15 mouse cellular contexts compared by ENCODE assay signal in genomic region chr12:76720572-76720971, GRCm38 (mm10). TPM values are rescaled to one million over a fixed set of nuclear protein-coding genes. Genes with fewer than 3 reads are reported as not detected.
DNase-seq lines count a peak whose midpoint lies in the region; ATAC-seq and TF ChIP-seq lines count a peak whose summit lies in the region.
"Had no signal": no experiment of that assay in that cellular context is flagged by ENCODE, and none has a peak within 500 bp of the region (broad histone marks: within the 10 kb centered on the region; RNA-seq: fewer than 3 reads in every experiment).

No protein-coding gene starts in this region.

- H3K27ac ChIP-seq in gastrocnemius, adult 2 months, result peak overlapping the region; percentile 66; the same call in 1 of the 2 replicates
- no peak overlapping the region for H3K27ac ChIP-seq in liver, postnatal 0 days (ENCODE audit: low read depth)
- no peak overlapping the region for H3K27ac ChIP-seq in liver, embryonic 11.5 days (ENCODE audit: low read depth, low read length)
- H3K27ac ChIP-seq: embryonic facial prominence, embryonic 12.5 days; forebrain, embryonic 15.5 days; limb, embryonic 13.5 days had no signal

- DNase-seq in gastrocnemius, adult 2 months, result no peak
- DNase-seq in gastrocnemius, postnatal 25 days, result no peak
- no peak for DNase-seq in liver, postnatal 0 days
- no peak for DNase-seq in liver, embryonic 11.5 days (ENCODE audit: low spot score)
- peak; percentile 33 for DNase-seq in NIH3T3 (ENCODE audit: low read depth)
- DNase-seq in naive thymus-derived CD4-positive, alpha-beta T cell, adult 2 months (ENCODE audit: low read depth), result peak; percentile 35
- DNase-seq: kidney, postnatal 14 days; layer of hippocampus, postnatal 36 days; lung, postnatal 4 days; thymus, postnatal 4 days had no signal

- TF ChIP-seq EP300 in liver, postnatal 0 days (IDR thresholded peaks at IDR 0.05; ENCODE audit: low read depth), result no peak

- no peaks in the 10 kb centered on the region for H3K27me3 ChIP-seq in liver, postnatal 0 days (ENCODE audit: insufficient read depth, low read length)
- no peaks in the 10 kb centered on the region for H3K27me3 ChIP-seq in liver, embryonic 11.5 days (replicated peaks; ENCODE audit: control insufficient read depth, insufficient read depth, low read length)
- H3K27me3 ChIP-seq: embryonic facial prominence, embryonic 12.5 days; forebrain, embryonic 15.5 days; limb, embryonic 13.5 days had no signal

- TF ChIP-seq CTCF in gastrocnemius, adult 2 months (IDR thresholded peaks at IDR 0.05), result peak; percentile 63
- TF ChIP-seq CTCF in liver, postnatal 0 days (IDR thresholded peaks at IDR 0.05; ENCODE audit: low read depth), result peak; percentile 52

- H3K4me1 ChIP-seq in liver, postnatal 0 days (ENCODE audit: insufficient read depth), result no peaks in the 10 kb centered on the region
- H3K4me1 ChIP-seq in liver, embryonic 11.5 days (replicated peaks; ENCODE audit: control insufficient read depth, insufficient read depth, low read length), result no peaks in the 10 kb centered on the region; the same call in 1 of the 2 replicates
- H3K4me1 ChIP-seq: embryonic facial prominence, embryonic 12.5 days; forebrain, embryonic 15.5 days; limb, embryonic 13.5 days had no signal

- H3K4me2 ChIP-seq in liver, postnatal 0 days (ENCODE audit: low read depth, low read length), result no peak overlapping the region
- H3K4me2 ChIP-seq in liver, embryonic 11.5 days, result no peak overlapping the region
- H3K4me2 ChIP-seq: embryonic facial prominence, embryonic 12.5 days; forebrain, embryonic 15.5 days; limb, embryonic 13.5 days had no signal

- H3K36me3 ChIP-seq in liver, postnatal 0 days (replicated peaks; ENCODE audit: insufficient read depth, low read length), result no peaks in the 10 kb centered on the region
- no peaks in the 10 kb centered on the region for H3K36me3 ChIP-seq in liver, embryonic 11.5 days (ENCODE audit: control insufficient read depth, insufficient read depth, low read length)
- H3K36me3 ChIP-seq: embryonic facial prominence, embryonic 12.5 days; forebrain, embryonic 15.5 days; limb, embryonic 13.5 days had no signal

- H3K4me3 ChIP-seq in gastrocnemius, adult 2 months, result no peak overlapping the region
- H3K4me3 ChIP-seq in liver, postnatal 0 days (ENCODE audit: low read depth, low read length), result no peak overlapping the region
- H3K4me3 ChIP-seq in liver, embryonic 11.5 days (ENCODE audit: low read depth, low read length), result no peak overlapping the region
- H3K4me3 ChIP-seq: embryonic facial prominence, embryonic 12.5 days; forebrain, embryonic 15.5 days; limb, embryonic 13.5 days; myocyte had no signal

- H3K9me3 ChIP-seq in liver, postnatal 0 days (ENCODE audit: low read length), result no peaks in the 10 kb centered on the region
- no peaks in the 10 kb centered on the region for H3K9me3 ChIP-seq in liver, embryonic 11.5 days (ENCODE audit: control insufficient read depth, low read length)
- H3K9me3 ChIP-seq: embryonic facial prominence, embryonic 12.5 days; forebrain, embryonic 15.5 days had no signal

- no peak for ATAC-seq in liver, postnatal 0 days
- ATAC-seq in liver, embryonic 11.5 days (replicated peaks; ENCODE audit: low FRiP score), result no peak
- no peak for ATAC-seq in megakaryocyte, adult 5-6 weeks (ENCODE audit: poor library complexity, severe bottlenecking)
- ATAC-seq: forebrain, embryonic 15.5 days had no signal

- intact Hi-C loops in gastrocnemius, adult 2 months (cut with DNase I), result loop anchor here (1.0 to 10.0 kb wide), 3 partner anchors 70 to 226 kb away; no protein-coding TSS in a partner anchor

- no peak overlapping the region for H3K9ac ChIP-seq in liver, postnatal 0 days (replicated peaks)
- H3K9ac ChIP-seq in liver, embryonic 11.5 days (ENCODE audit: low read depth, low read length), result no peak overlapping the region
- H3K9ac ChIP-seq: embryonic facial prominence, embryonic 12.5 days; forebrain, embryonic 15.5 days; limb, embryonic 13.5 days had no signal

RNA-seq across cellular contexts. Expression of gene Sptb, which starts 10.2 kb away (rescaled TPM):
- total RNA-seq in gastrocnemius, adult 2 months (2021), result 100 to 1,000 TPM; 141 to 172 TPM
- total RNA-seq in gastrocnemius, postnatal 25 days (2021), result 100 to 1,000 TPM; 121 to 125 TPM
- 11.9 and 14.8 TPM in 2 replicates for polyA plus RNA-seq in liver, postnatal 0 days (2015; fragmentation: Nextera tagmentation; extraction: Ambion mirVana)
- polyA plus RNA-seq in liver, embryonic 11.5 days (2014; fragmentation: Nextera tagmentation; extraction: Ambion mirVana), result 53.4 and 61.2 TPM in 2 replicates
- 1.3 and 2.3 TPM in 2 replicates for total RNA-seq in megakaryocyte, adult 5-6 weeks (2015)
- total RNA-seq in megakaryocyte, adult 5-6 weeks (2017), result 2.4 and 6.1 TPM in 2 replicates

RNA-seq across cellular contexts. Expression of gene Churc1, which starts 44.8 kb away (rescaled TPM):
- 10 to 100 TPM; 53.8 to 69.8 TPM for total RNA-seq in gastrocnemius, adult 2 months (2021)
- 10 to 100 TPM; 60.1 to 65.8 TPM for total RNA-seq in gastrocnemius, postnatal 25 days (2021)
- polyA plus RNA-seq in liver, postnatal 0 days (2015; fragmentation: Nextera tagmentation; extraction: Ambion mirVana), result 92.5 and 92.7 TPM in 2 replicates
- polyA plus RNA-seq in liver, embryonic 11.5 days (2014; fragmentation: Nextera tagmentation; extraction: Ambion mirVana), result 144 and 154 TPM in 2 replicates
- 43.5 and 78.3 TPM in 2 replicates for total RNA-seq in megakaryocyte, adult 5-6 weeks (2015)
- total RNA-seq in megakaryocyte, adult 5-6 weeks (2017), result 32.6 and 37.0 TPM in 2 replicates

RNA-seq across cellular contexts. Expression of gene Fntb, which starts 44.8 kb away (rescaled TPM):
- total RNA-seq in gastrocnemius, adult 2 months (2021), result 10 to 100 TPM; 11.2 to 13.3 TPM
- 10 to 100 TPM; 11.3 to 13.2 TPM for total RNA-seq in gastrocnemius, postnatal 25 days (2021)
- 14.9 and 16.2 TPM in 2 replicates for polyA plus RNA-seq in liver, postnatal 0 days (2015; fragmentation: Nextera tagmentation; extraction: Ambion mirVana)
- polyA plus RNA-seq in liver, embryonic 11.5 days (2014; fragmentation: Nextera tagmentation; extraction: Ambion mirVana), result 41.6 and 43.8 TPM in 2 replicates
- 3.1 and 5.2 TPM in 2 replicates for total RNA-seq in megakaryocyte, adult 5-6 weeks (2015)
- total RNA-seq in megakaryocyte, adult 5-6 weeks (2017), result 2.2 and 2.8 TPM in 2 replicates

Comparison
In these comparisons a context has a peak if more than half of its experiments do, and no peak if none do; other contexts are left out.
1. DNase-seq: peak in NIH3T3 (single experiment) and naive thymus-derived CD4-positive, alpha-beta T cell, adult 2 months (single experiment); none in gastrocnemius, adult 2 months (single experiment), gastrocnemius, postnatal 25 days (single experiment), liver, postnatal 0 days (single experiment) and liver, embryonic 11.5 days (single experiment).
2. RNA of gene Sptb, which starts 10.2 kb away (total RNA-seq): 141 to 172 TPM in gastrocnemius, adult 2 months and 121 to 125 TPM in gastrocnemius, postnatal 25 days; 1.3 to 6.1 TPM in megakaryocyte, adult 5-6 weeks; every median in the first group is over 10 times any median in the second.